Mouse (Mus musculus): Measurements from ENCODE around the gene D5Ertd579e. TPM values are rescaled to one million over a fixed set of nuclear protein-coding genes. Genes with fewer than 3 reads are reported as not detected.

D5Ertd579e gene
- polyA plus RNA-seq, 1 experiment, result 28.6 TPM

- TF ChIP-seq CTCF (IDR thresholded peaks at IDR 0.05; ENCODE audit: control insufficient read depth, insufficient read depth, low read length), result no peak
- TF ChIP-seq POLR2A (IDR thresholded peaks at IDR 0.05; ENCODE audit: borderline replicate concordance, control insufficient read depth, low read depth, low read length), result no peak
- Histone ChIP-seq H3K4me1 (ENCODE audit: control insufficient read depth, insufficient read depth, low read length) (peaks cover 9% of the 10 kb centered on the region), H3K27ac (ENCODE audit: control insufficient read depth, insufficient read depth, low read depth, low read length, poor library complexity) (no peak overlapping the region), H3K4me3 (replicated peaks; ENCODE audit: control insufficient read depth, low read depth, low read length) (no peak overlapping the region)
- WGBS, result 45% methylated on average over 7 of the region's 7 CpGs
Observed at GRCm38 (mm10) chr5:36557584-36558308, 138.1 kb downstream of the D5Ertd579e start.

GRCm38 (mm10) chr5:36556906-36557305 is 138.9 kb downstream of the D5Ertd579e start:
- no peak for TF ChIP-seq POLR2A (IDR thresholded peaks at IDR 0.05; ENCODE audit: borderline replicate concordance, control insufficient read depth, low read depth, low read length)
- no peak for TF ChIP-seq CTCF (IDR thresholded peaks at IDR 0.05; ENCODE audit: control insufficient read depth, insufficient read depth, low read length)
- Histone ChIP-seq H3K4me1 (ENCODE audit: control insufficient read depth, insufficient read depth, low read length) (peaks cover 5% of the 10 kb centered on the region), H3K4me3 (replicated peaks; ENCODE audit: control insufficient read depth, low read depth, low read length) (no peak overlapping the region), H3K27ac (ENCODE audit: control insufficient read depth, insufficient read depth, low read depth, low read length, poor library complexity) (no peak overlapping the region)
- WGBS, result 92% methylated on average over 3 of the region's 3 CpGs

GRCm38 (mm10) chr5:36556289-36556688 is 139.5 kb downstream of the D5Ertd579e start:
- H3K4me1 ChIP-seq (ENCODE audit: control insufficient read depth, insufficient read depth, low read length), result peaks cover 4% of the 10 kb centered on the region
- WGBS, result 86% methylated on average over 4 of the region's 4 CpGs

GRCm38 (mm10) chr5:36554496-36554895 is 141.3 kb downstream of the D5Ertd579e start:
- WGBS, result 75% methylated on average over 5 of the region's 5 CpGs
- H3K4me3 ChIP-seq (replicated peaks; ENCODE audit: control insufficient read depth, low read depth, low read length), result no peak overlapping the region
- TF ChIP-seq POLR2A (IDR thresholded peaks at IDR 0.05; ENCODE audit: borderline replicate concordance, control insufficient read depth, low read depth, low read length) (no peak), CTCF (IDR thresholded peaks at IDR 0.05; ENCODE audit: control insufficient read depth, insufficient read depth, low read length) (no peak)
- H3K27ac ChIP-seq (ENCODE audit: control insufficient read depth, insufficient read depth, low read depth, low read length, poor library complexity), result peak overlapping the region; percentile 15; the same call in 1 of the 2 replicates
- H3K4me1 ChIP-seq (ENCODE audit: control insufficient read depth, insufficient read depth, low read length), result peaks cover 3% of the 10 kb centered on the region; the same call in 1 of the 2 replicates

More at GRCm38 (mm10) chr5:36556289-36556688, 139.5 kb downstream of the D5Ertd579e start:
- Histone ChIP-seq H3K4me3 (replicated peaks; ENCODE audit: control insufficient read depth, low read depth, low read length) (no peak overlapping the region), H3K27ac (ENCODE audit: control insufficient read depth, insufficient read depth, low read depth, low read length, poor library complexity) (no peak overlapping the region)
- TF ChIP-seq POLR2A (IDR thresholded peaks at IDR 0.05; ENCODE audit: borderline replicate concordance, control insufficient read depth, low read depth, low read length) (no peak), CTCF (IDR thresholded peaks at IDR 0.05; ENCODE audit: control insufficient read depth, insufficient read depth, low read length) (no peak)

- TF ChIP-seq CTCF (IDR thresholded peaks at IDR 0.05; ENCODE audit: control insufficient read depth, insufficient read depth, low read length) (no peak), POLR2A (IDR thresholded peaks at IDR 0.05; ENCODE audit: borderline replicate concordance, control insufficient read depth, low read depth, low read length) (no peak)
- Histone ChIP-seq H3K4me3 (replicated peaks; ENCODE audit: control insufficient read depth, low read depth, low read length) (no peak overlapping the region), H3K27ac (ENCODE audit: control insufficient read depth, insufficient read depth, low read depth, low read length, poor library complexity) (peak overlapping the region; percentile 15; the same call in 1 of the 2 replicates), H3K4me1 (ENCODE audit: control insufficient read depth, insufficient read depth, low read length) (peaks cover 5% of the 10 kb centered on the region)
- 29% methylated on average over 4 of the region's 4 CpGs for WGBS
Observed at GRCm38 (mm10) chr5:36553886-36554285, 141.9 kb downstream of the D5Ertd579e start.

GRCm38 (mm10) chr5:36553056-36553606 is 142.7 kb downstream of the D5Ertd579e start:
- TF ChIP-seq POLR2A (IDR thresholded peaks at IDR 0.05; ENCODE audit: borderline replicate concordance, control insufficient read depth, low read depth, low read length), result no peak
- 0 out of 2 replicates have a peak, but pooled peaks have one; percentile 0 for TF ChIP-seq CTCF (IDR thresholded peaks at IDR 0.05; ENCODE audit: control insufficient read depth, insufficient read depth, low read length)
- 63% methylated on average over 2 of the region's 2 CpGs for WGBS
- Histone ChIP-seq H3K27ac (ENCODE audit: control insufficient read depth, insufficient read depth, low read depth, low read length, poor library complexity) (peak overlapping the region; percentile 63), H3K4me3 (replicated peaks; ENCODE audit: control insufficient read depth, low read depth, low read length) (peak overlapping the region; percentile 54), H3K4me1 (ENCODE audit: control insufficient read depth, insufficient read depth, low read length) (peaks cover 7% of the 10 kb centered on the region)

GRCm38 (mm10) chr5:36552391-36552790 is 143.4 kb downstream of the D5Ertd579e start:
- Histone ChIP-seq H3K4me3 (replicated peaks; ENCODE audit: control insufficient read depth, low read depth, low read length) (peak overlapping the region; percentile 2), H3K4me1 (ENCODE audit: control insufficient read depth, insufficient read depth, low read length) (peaks cover 7% of the 10 kb centered on the region), H3K27ac (ENCODE audit: control insufficient read depth, insufficient read depth, low read depth, low read length, poor library complexity) (no peak overlapping the region; the same call in 1 of the 2 replicates)
- 97% methylated on average over 4 of the region's 4 CpGs for WGBS
- TF ChIP-seq CTCF (IDR thresholded peaks at IDR 0.05; ENCODE audit: control insufficient read depth, insufficient read depth, low read length) (no peak), POLR2A (IDR thresholded peaks at IDR 0.05; ENCODE audit: borderline replicate concordance, control insufficient read depth, low read depth, low read length) (no peak)

Other genes with a start within 250 kb of the D5Ertd579e start
- gene Grpel1, start 231.0 kb downstream of the D5Ertd579e start, polyA plus RNA-seq (2011; ENCODE audit: insufficient read depth, insufficient read length, low replicate concordance, missing spikeins), result 5.7 and 13.3 TPM in 2 replicates
- 6.4 and 7.9 TPM in 2 replicates for gene Tada2b, start 211.7 kb downstream of the D5Ertd579e start, polyA plus RNA-seq (2011; ENCODE audit: insufficient read depth, insufficient read length, low replicate concordance, missing spikeins)
- 0.42 TPM in 1 of 2 replicates, not detected in the other for gene Ccdc96, start 211.4 kb downstream of the D5Ertd579e start, polyA plus RNA-seq (2011; ENCODE audit: insufficient read depth, insufficient read length, low replicate concordance, missing spikeins)
- 7.5 and 34.7 TPM in 2 replicates for gene Tbc1d14, start 102.7 kb downstream of the D5Ertd579e start, polyA plus RNA-seq (2011; ENCODE audit: insufficient read depth, insufficient read length, low replicate concordance, missing spikeins)
- 13.6 and 14.4 TPM in 2 replicates for gene Bloc1s4, start 52.6 kb upstream of the D5Ertd579e start, polyA plus RNA-seq (2011; ENCODE audit: insufficient read depth, insufficient read length, low replicate concordance, missing spikeins)
- 122 and 153 TPM in 2 replicates for gene Mrfap1, start 100.7 kb upstream of the D5Ertd579e start, polyA plus RNA-seq (2011; ENCODE audit: insufficient read depth, insufficient read length, low replicate concordance, missing spikeins)
- gene Man2b2, start 134.6 kb upstream of the D5Ertd579e start, polyA plus RNA-seq (2011; ENCODE audit: insufficient read depth, insufficient read length, low replicate concordance, missing spikeins), result 7.0 and 16.5 TPM in 2 replicates
- 0.60 TPM in 1 of 2 replicates, not detected in the other for gene Ppp2r2c, start 172.5 kb upstream of the D5Ertd579e start, polyA plus RNA-seq (2011; ENCODE audit: insufficient read depth, insufficient read length, low replicate concordance, missing spikeins)

Data from bone marrow, adult 2 months (tissue).